Mouse (Mus musculus) liver, embryonic 16.5 days (tissue): ENCODE data around the gene Avp. TPM values are rescaled to one million over a fixed set of nuclear protein-coding genes. Genes with fewer than 3 reads are reported as not detected.
A peak's percentile ranks its signal among the peaks of the same experiment; 100 is the strongest.

Experiments used
- ATAC-seq: fragments of 200-750 bp; cut with Nextera tagmentation; 2 replicates; pipeline ENCODE4 v1.8.0; 2017; ENCODE audit warnings: low read depth, mild to moderate bottlenecking, moderate number of reproducible peaks, moderate library complexity
- H3K27ac ChIP-seq: fragments of 300-500 bp; sonication (generic); 2 replicates; pipeline ENCODE4 v1.5.1; 2014; ENCODE audit warnings: mild to moderate bottlenecking, low read length
- H3K27me3 ChIP-seq: fragments of 300-500 bp; sonication (generic); 2 replicates; pipeline ENCODE4 v1.6.1; 2014; ENCODE audit warnings: low read depth, low read length, mixed read lengths; ENCODE audit not compliant: control insufficient read depth, insufficient read depth
- H3K36me3 ChIP-seq: fragments of 300-500 bp; sonication (generic); 2 replicates; pipeline ENCODE4 v1.6.1; 2014; ENCODE audit warnings: mild to moderate bottlenecking; ENCODE audit not compliant: control insufficient read depth, insufficient read depth
- H3K4me1 ChIP-seq: fragments of 300-500 bp; sonication (generic); 2 replicates; pipeline ENCODE4 v1.6.1; 2014; ENCODE audit warnings: low read depth, low read length, mixed read lengths; ENCODE audit not compliant: control insufficient read depth
- H3K4me2 ChIP-seq: fragments of 300-500 bp; sonication (generic); 2 replicates; pipeline ENCODE4 v1.6.1; 2014; ENCODE audit warnings: low read depth, low read length, mixed read lengths
- H3K4me3 ChIP-seq: fragments of 300-500 bp; sonication (generic); 2 replicates; pipeline ENCODE4 v1.5.1; 2014; ENCODE audit warnings: low read depth, mild to moderate bottlenecking, low read length
- H3K9ac ChIP-seq: fragments of 300-500 bp; sonication (generic); 2 replicates; pipeline ENCODE4 v1.6.1; 2014; ENCODE audit warnings: low read depth, low read length
- H3K9me3 ChIP-seq: fragments of 300-500 bp; sonication (generic); replicated peaks from 2 replicates; pipeline ENCODE4 v1.6.1; 2016; ENCODE audit warnings: low read length; ENCODE audit not compliant: control insufficient read depth
- WGBS: fragments of 180-500 bp; shearing (Covaris S2); extraction: QIAGEN DNeasy Blood & Tissue Kit; methylation state at CpG from one replicate; pipeline ENCODE4 v1.1.7; 2014; ENCODE audit not compliant: insufficient replicate concordance; 5-methylcytosine and 5-hydroxymethylcytosine counted together
- polyA plus RNA-seq: library from polyadenylated mRNA; unstranded; fragments of >200 nt; fragmentation: Nextera tagmentation; extraction: Ambion mirVana; gene quantifications from 2 replicates; pipeline ENCODE4 v1.2.1, GENCODE M21; 2015

Avp gene
- not detected in 2 replicates for polyA plus RNA-seq

GRCm38 (mm10) chr2:130582552-130582951 lies at the start of gene Avp:
Gene Avp, minus strand, starts transcription at chr2:130582554.
- peaks cover 50% of the 10 kb centered on the region for H3K27me3 ChIP-seq
- no peak within 1 kb of the TSS for H3K4me3 ChIP-seq
- no peak for ATAC-seq
- peaks cover 3% of the 10 kb centered on the region for H3K4me1 ChIP-seq
- no peaks in the 10 kb centered on the region for H3K9me3 ChIP-seq
- no peak within 1 kb of the TSS for H3K27ac ChIP-seq
- no peak within 1 kb of the TSS for H3K9ac ChIP-seq
- no peak within 1 kb of the TSS for H3K4me2 ChIP-seq
- 33% methylated on average over 10 of the region's 10 CpGs for WGBS
- no peaks in the 10 kb centered on the region for H3K36me3 ChIP-seq

GRCm38 (mm10) chr2:130629839-130630203 lies 47.5 kb upstream of the Avp start, which contains the start of the genes Fastkd5 and Ubox5:
Gene Fastkd5, minus strand, starts transcription at chr2:130630027.
Gene Ubox5, minus strand, starts transcription at chr2:130630038.
- peaks cover 20% of the 10 kb centered on the region for H3K27me3 ChIP-seq
- peaks cover 7% of the 10 kb centered on the region for H3K36me3 ChIP-seq
- H3K4me2 ChIP-seq: peak within 1 kb of the TSS; percentile 89
- under 1% methylated on average over 25 of the region's 25 CpGs for WGBS
- peak within 1 kb of the TSS; percentile 80 for H3K27ac ChIP-seq
- ATAC-seq: peak; percentile 86
- peaks cover 13% of the 10 kb centered on the region for H3K4me1 ChIP-seq
- H3K4me3 ChIP-seq: peak within 1 kb of the TSS; percentile 99
- H3K9ac ChIP-seq: peak within 1 kb of the TSS; percentile 94
- no peaks in the 10 kb centered on the region for H3K9me3 ChIP-seq

GRCm38 (mm10) chr2:130629080-130629838 lies 46.9 kb upstream of the Avp start:
- Histone ChIP-seq H3K4me2 (peak overlapping the region; percentile 89), H3K4me3 (peak overlapping the region; percentile 99), H3K36me3 (peaks cover 7% of the 10 kb centered on the region), H3K4me1 (peaks cover 8% of the 10 kb centered on the region), H3K9me3 (no peaks in the 10 kb centered on the region), H3K27ac (peak overlapping the region; percentile 80), H3K9ac (peak overlapping the region; percentile 94), H3K27me3 (peaks cover 15% of the 10 kb centered on the region)
- WGBS: under 1% methylated on average over 37 of the region's 37 CpGs
- peak; percentile 56 for ATAC-seq

GRCm38 (mm10) chr2:130628424-130628823 lies 46.1 kb upstream of the Avp start:
- peak overlapping the region; percentile 89 for H3K4me2 ChIP-seq
- peaks cover 7% of the 10 kb centered on the region for H3K36me3 ChIP-seq
- 57% methylated on average over 3 of the region's 3 CpGs for WGBS
- H3K27ac ChIP-seq: no peak overlapping the region
- peaks cover 6% of the 10 kb centered on the region; the same call in 1 of the 2 replicates for H3K27me3 ChIP-seq
- H3K4me1 ChIP-seq: peaks cover 8% of the 10 kb centered on the region
- peak overlapping the region; percentile 99 for H3K4me3 ChIP-seq
- no peak for ATAC-seq
- no peaks in the 10 kb centered on the region for H3K9me3 ChIP-seq
- no peak overlapping the region; the same call in 1 of the 2 replicates for H3K9ac ChIP-seq

- WGBS: 71% methylated on average over 7 of the region's 7 CpGs
- Histone ChIP-seq H3K27ac (no peak overlapping the region), H3K4me3 (no peak overlapping the region), H3K4me1 (no peaks in the 10 kb centered on the region), H3K4me2 (no peak overlapping the region), H3K36me3 (peaks cover 15% of the 10 kb centered on the region), H3K27me3 (no peaks in the 10 kb centered on the region), H3K9me3 (no peaks in the 10 kb centered on the region), H3K9ac (no peak overlapping the region)
- no peak for ATAC-seq
These were observed 36.6 kb upstream of the Avp start for GRCm38 (mm10) chr2:130618972-130619371.

GRCm38 (mm10) chr2:130613091-130613490 lies 30.7 kb upstream of the Avp start:
- Histone ChIP-seq H3K4me2 (no peak overlapping the region), H3K27ac (no peak overlapping the region), H3K36me3 (peaks cover 15% of the 10 kb centered on the region), H3K27me3 (no peaks in the 10 kb centered on the region), H3K9me3 (no peaks in the 10 kb centered on the region), H3K4me3 (no peak overlapping the region), H3K4me1 (no peaks in the 10 kb centered on the region; the same call in 1 of the 2 replicates), H3K9ac (no peak overlapping the region)
- 70% methylated on average over 3 of the region's 3 CpGs for WGBS
- ATAC-seq: no peak

GRCm38 (mm10) chr2:130602195-130602594 lies 19.8 kb upstream of the Avp start:
- WGBS: 71% methylated on average over 4 of the region's 4 CpGs
- H3K4me3 ChIP-seq: no peak overlapping the region
- ATAC-seq: no peak

GRCm38 (mm10) chr2:130598399-130598798 lies 16.0 kb upstream of the Avp start:
- no peaks in the 10 kb centered on the region for H3K27me3 ChIP-seq
- no peaks in the 10 kb centered on the region for H3K9me3 ChIP-seq
- H3K27ac ChIP-seq: no peak overlapping the region
- no peaks in the 10 kb centered on the region for H3K4me1 ChIP-seq
- H3K4me2 ChIP-seq: no peak overlapping the region
- H3K4me3 ChIP-seq: no peak overlapping the region
- WGBS: 68% methylated on average over 3 of the region's 3 CpGs
- H3K9ac ChIP-seq: no peak overlapping the region
- no peak for ATAC-seq
- H3K36me3 ChIP-seq: peaks cover 10% of the 10 kb centered on the region

More at GRCm38 (mm10) chr2:130602195-130602594, 19.8 kb upstream of the Avp start:
- 0 out of 2 replicates have a peak, but pooled peaks cover 4% of the 10 kb centered on the region for H3K36me3 ChIP-seq
- no peaks in the 10 kb centered on the region for H3K4me1 ChIP-seq
- no peaks in the 10 kb centered on the region for H3K9me3 ChIP-seq
- H3K27me3 ChIP-seq: no peaks in the 10 kb centered on the region
- H3K9ac ChIP-seq: no peak overlapping the region
- H3K4me2 ChIP-seq: no peak overlapping the region
- H3K27ac ChIP-seq: no peak overlapping the region

GRCm38 (mm10) chr2:130597601-130598010 lies 15.3 kb upstream of the Avp start:
- Histone ChIP-seq H3K4me3 (no peak overlapping the region), H3K4me2 (no peak overlapping the region), H3K9ac (no peak overlapping the region), H3K27ac (no peak overlapping the region), H3K36me3 (peaks cover 10% of the 10 kb centered on the region), H3K27me3 (no peaks in the 10 kb centered on the region), H3K4me1 (no peaks in the 10 kb centered on the region), H3K9me3 (no peaks in the 10 kb centered on the region)
- ATAC-seq: no peak
- WGBS: 30% methylated on average over 1 of the region's 1 CpGs
